Mouse (Mus musculus) Muller cell, postnatal 12 days (primary cell): ENCODE measurements at regions not wholly inside any gene's neighbourhood (a gene's known extent, or its start where the extent isn't known, plus 50 kb on each side); places are given as distances from the start of the nearest gene placed in this dataset.
"Not testable (repeated sequence)": the region's sequence is repeated elsewhere in the genome, so short reads cannot be mapped to it uniquely, and the experiment has no call there.

Source experiments
- DNase-seq: peaks from one replicate; pipeline ENCODE4 v3.0.0-alpha.2; 2015; ENCODE audit errors: inconsistent ontology term

- no peak for DNase-seq
Measured at GRCm38 (mm10) chr14:40561886-40562285, 331.2 kb downstream of the Sh2d4b start.

DNA sequence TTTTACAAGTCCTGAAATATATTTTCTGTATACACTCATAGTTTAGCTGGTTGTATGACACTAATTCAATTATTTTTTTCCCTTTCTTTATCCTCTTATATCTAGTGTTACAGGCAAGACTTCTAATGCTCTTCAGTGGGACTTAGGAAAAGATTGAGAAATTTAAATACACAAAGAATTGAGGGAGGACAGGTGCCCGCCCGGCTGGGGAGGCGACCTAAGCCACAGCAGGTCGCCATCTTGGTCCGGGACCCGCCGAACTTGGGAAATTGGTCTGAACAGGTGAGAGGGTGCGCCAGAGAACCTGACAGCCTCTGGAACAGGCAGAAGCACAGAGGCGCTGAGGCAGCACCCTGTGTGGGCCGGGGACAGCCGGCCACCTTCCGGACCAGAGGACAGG, 346.6 kb downstream of the Sh2d4b start:
- not testable (repeated sequence) for DNase-seq

DNA sequence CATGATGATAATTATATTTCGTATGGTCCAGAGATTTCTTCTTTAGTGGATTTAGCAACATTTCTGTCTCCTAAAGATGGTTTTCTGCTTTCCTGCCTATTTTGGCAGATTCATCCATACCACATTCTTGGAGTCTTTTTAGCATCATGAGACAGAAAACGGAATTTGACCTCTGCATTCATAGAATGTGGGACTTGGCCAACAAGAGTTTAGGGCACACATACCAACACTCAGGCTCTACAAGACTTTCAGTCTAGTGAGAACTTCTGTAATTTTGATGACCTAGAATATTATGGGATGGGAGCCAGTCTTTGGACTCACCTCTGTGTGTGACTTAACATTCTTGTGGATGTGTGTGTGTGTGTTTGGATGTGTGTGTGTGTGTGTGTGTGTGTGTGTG, 360.0 kb downstream of the Sh2d4b start:
- peak; percentile 91 for DNase-seq

GRCm38 (mm10) chr14:40514679-40515078, 378.4 kb downstream of the Sh2d4b start:
- peak; percentile 7 for DNase-seq
